Comparison of ENCODE assay signal across 16 mouse cellular contexts in genomic region chr5:92103816-92104415, GRCm38 (mm10). TPM values are rescaled to one million over a fixed set of nuclear protein-coding genes. Genes with fewer than 3 reads are reported as not detected.
DNase-seq lines count a peak whose midpoint lies in the region.
"Had no signal": no experiment of that assay in that cellular context is flagged by ENCODE, and none has a peak within 500 bp of the region (broad histone marks: within the 10 kb centered on the region; RNA-seq: fewer than 3 reads in every experiment).

No protein-coding gene starts in this region.

- H3K36me3 ChIP-seq in heart, embryonic 10.5 days = no peaks in the 10 kb centered on the region
- H3K36me3 ChIP-seq: hindbrain, embryonic 15.5 days; liver, embryonic 13.5 days had no signal

- H3K9me3 ChIP-seq in heart, embryonic 10.5 days = no peaks in the 10 kb centered on the region
- H3K9me3 ChIP-seq: hindbrain, embryonic 15.5 days; liver, embryonic 13.5 days had no signal

- DNase-seq in cerebellum, postnatal 10 days = peak; percentile 22 to 34
- DNase-seq in cerebellum, adult 9-10 months = no peak
- no peak for DNase-seq in heart, embryonic 10.5 days (ENCODE audit: low spot score)
- no peak for DNase-seq in heart, postnatal 10 days
- DNase-seq in left cerebral cortex, postnatal 4 days = peak; percentile 12
- no peak for DNase-seq in left cerebral cortex, postnatal 25 days (ENCODE audit: low spot score in 2 of 2)
- peak; percentile 51 for DNase-seq in skeletal muscle tissue, adult 2 months (ENCODE audit: low read depth, low spot score)
- no peak for DNase-seq in left cerebral cortex, adult 9 months (ENCODE audit: low spot score in 2 of 2)
- DNase-seq: cerebellum, adult 11-12 months; kidney, adult 2 months; kidney, postnatal 25 days; liver, embryonic 13.5 days; retina, postnatal 1 day; thymus, adult 2 months had no signal

- intact Hi-C loops in heart, postnatal 10 days (cut with DNase I) = no loop called here
- intact Hi-C loops in left cerebral cortex, postnatal 4 days (cut with DNase I) = no loop called here
- intact Hi-C loops in left cerebral cortex, postnatal 25 days (cut with DNase I) = no loop called here

- 60% methylated on average over 13 of the region's 13 CpGs for whole genome bisulfite sequencing in heart, embryonic 10.5 days

- peaks cover 26% of the 10 kb centered on the region for H3K4me1 ChIP-seq in heart, embryonic 10.5 days

- H3K27ac ChIP-seq in heart, embryonic 10.5 days = 0 out of 2 replicates have a peak overlapping the region, but pooled peaks have one; percentile 22
- H3K27ac ChIP-seq: hindbrain, embryonic 15.5 days; liver, embryonic 13.5 days had no signal

- H3K4me3 ChIP-seq in heart, embryonic 10.5 days = no peak overlapping the region
- H3K4me3 ChIP-seq: hindbrain, embryonic 15.5 days; liver, embryonic 13.5 days had no signal

- H3K27me3 ChIP-seq in heart, embryonic 10.5 days (ENCODE audit: insufficient read depth, poor library complexity, severe bottlenecking) = no peaks in the 10 kb centered on the region
- H3K27me3 ChIP-seq: CH12.LX; hindbrain, embryonic 15.5 days; liver, embryonic 13.5 days had no signal

RNA-seq across cellular contexts. Expression of gene G3bp2, which starts 20.4 kb away (rescaled TPM):
- polyA plus RNA-seq in heart, embryonic 10.5 days (2016; fragmentation: Nextera tagmentation; extraction: Ambion mirVana) = 207 and 210 TPM in 2 replicates
- 10 to 100 TPM; 75.4 to 83.7 TPM for total RNA-seq in heart, postnatal 10 days (2021)
- 100 to 1,000 TPM; 201 to 203 TPM for total RNA-seq in left cerebral cortex, postnatal 4 days (2021)
- 100 to 1,000 TPM; 212 to 225 TPM for total RNA-seq in left cerebral cortex, postnatal 25 days (2021)

RNA-seq across cellular contexts. Expression of gene Uso1, which starts 33.8 kb away (rescaled TPM):
- 40.4 and 48.9 TPM in 2 replicates for polyA plus RNA-seq in heart, embryonic 10.5 days (2016; fragmentation: Nextera tagmentation; extraction: Ambion mirVana)
- total RNA-seq in heart, postnatal 10 days (2021) = 10 to 100 TPM; 42.9 to 46.4 TPM
- total RNA-seq in left cerebral cortex, postnatal 4 days (2021) = 10 to 100 TPM; 62.2 to 65.0 TPM
- 10 to 100 TPM; 74.6 to 76.7 TPM for total RNA-seq in left cerebral cortex, postnatal 25 days (2021)

Comparison
In these comparisons a context has a peak if more than half of its experiments do, and no peak if none do; other contexts are left out.
1. DNase-seq: peak in cerebellum, postnatal 10 days (2 of 2), left cerebral cortex, postnatal 4 days (single experiment) and skeletal muscle tissue, adult 2 months (single experiment); none in cerebellum, adult 9-10 months (single experiment), heart, embryonic 10.5 days (single experiment), heart, postnatal 10 days (0 of 2), left cerebral cortex, postnatal 25 days (0 of 2) and left cerebral cortex, adult 9 months (0 of 2).